Mouse (Mus musculus): ENCODE measurements around the gene Paqr7. TPM values are rescaled to one million over a fixed set of nuclear protein-coding genes. Genes with fewer than 3 reads are reported as not detected.
A peak's percentile ranks its signal among the peaks of the same experiment; 100 is the strongest.
"Not testable (repeated sequence)": the region's sequence is repeated elsewhere in the genome, so short reads cannot be mapped to it uniquely, and the experiment has no call there.

The Paqr7 gene
- total and polyA plus RNA-seq, 3 experiments: 0.43 to 2.7 (median 0.89) TPM

GRCm38 (mm10) chr4:134495546-134495923, 962 bp upstream of the Paqr7 start:
- dilution Hi-C loops (cut with MboI; ENCODE audit: extremely low pct_ligation_motif_present, extremely low pct_unique_long_range_greater_than_20kb, low sequenced_read_pairs): no loop called here
- peaks cover 52% of the 10 kb centered on the region for H3K27me3 ChIP-seq (replicated peaks)
- no peak overlapping the region for H3K27ac ChIP-seq (ENCODE audit: insufficient read depth, low read depth)

GRCm38 (mm10) chr4:134497223-134497622, 726 bp downstream of the Paqr7 start:
- DNase-seq (ENCODE audit: extremely low read depth): no peak
- Histone ChIP-seq H3K36me3 (replicated peaks in 1 of 2; ENCODE audit: control insufficient read depth in 1 of 2, insufficient read depth in 1 of 2, low read length in 1 of 2) (no peaks in the 10 kb centered on the region), H3K27me3 (replicated peaks) (peaks cover 50% of the 10 kb centered on the region), H3K27ac (ENCODE audit: insufficient read depth, low read depth) (no peak overlapping the region), H3K79me2 (replicated peaks; ENCODE audit: control insufficient read depth, extremely low read depth, insufficient read depth, poor library complexity, severe bottlenecking) (no peaks in the 10 kb centered on the region), H3K9ac (ENCODE audit: insufficient read depth, low read depth) (0 out of 2 replicates have a peak overlapping the region, but pooled peaks have one; percentile 18), H3K4me1 (ENCODE audit: control insufficient read depth in 1 of 2, insufficient read depth in 2 of 2) (peaks cover 4 to 7% of the 10 kb centered on the region in 2 experiments), H3K4me3 (replicated peaks in 1 of 3; ENCODE audit: low read depth in 2 of 3, low read length in 2 of 3, poor library complexity in 1 of 3) (peak overlapping the region; percentile 28 to 66 (median 35)), H3K4me2 (ENCODE audit: insufficient read depth, low read depth, poor library complexity, severe bottlenecking) (peak overlapping the region; percentile 52), H3K9me3 (replicated peaks; ENCODE audit: low read length) (no peaks in the 10 kb centered on the region)
- TF ChIP-seq IRF4 (IDR thresholded peaks at IDR 0.05; ENCODE audit: low read depth, low read length) (no peak), SIN3A (IDR thresholded peaks at IDR 0.05; ENCODE audit: low read length) (0 out of 2 replicates have a peak, but pooled peaks have one; percentile 0)
- in situ Hi-C loops (cut with MboI; ENCODE audit: low pct_ligation_motif_present, low pct_unique_long_range_greater_than_20kb, low sequenced_read_pairs): loop anchor here (25.0 kb wide), 1 partner anchor 235 kb away; the partner anchor contains the start of gene Grrp1
- dilution Hi-C loops (cut with MboI; ENCODE audit: extremely low pct_ligation_motif_present, extremely low pct_unique_long_range_greater_than_20kb, low sequenced_read_pairs): no loop called here

More at GRCm38 (mm10) chr4:134495546-134495923, 962 bp upstream of the Paqr7 start:
- no peak overlapping the region for H3K9ac ChIP-seq (ENCODE audit: insufficient read depth, low read depth)
- peaks cover 4 to 7% of the 10 kb centered on the region in 2 experiments for H3K4me1 ChIP-seq (ENCODE audit: control insufficient read depth in 1 of 2, insufficient read depth in 2 of 2)
- no peak for TF ChIP-seq MAX (IDR thresholded peaks at IDR 0.05; ENCODE audit: low read length)
- no peak for TF ChIP-seq CTCF (conservative IDR thresholded peaks at IDR 0.05 in 1 of 2, IDR thresholded peaks at IDR 0.05 in 1 of 2; ENCODE audit: low read depth in 2 of 2, low read length in 2 of 2)
- TF ChIP-seq POLR2A (IDR thresholded peaks at IDR 0.05; ENCODE audit: low read depth, low read length): no peak
- no peak for TF ChIP-seq ZC3H11A (IDR thresholded peaks at IDR 0.05; ENCODE audit: low read depth, low read length)
- no peak for TF ChIP-seq TBP (conservative IDR thresholded peaks at IDR 0.05; ENCODE audit: low read depth, low read length)
- no peak for TF ChIP-seq TCF12 (IDR thresholded peaks at IDR 0.05; ENCODE audit: low read depth, low read length)
- no peaks in the 10 kb centered on the region for H3K36me3 ChIP-seq (replicated peaks in 1 of 2; ENCODE audit: control insufficient read depth in 1 of 2, insufficient read depth in 1 of 2, low read length in 1 of 2)
- no peaks in the 10 kb centered on the region for H3K79me2 ChIP-seq (replicated peaks; ENCODE audit: control insufficient read depth, extremely low read depth, insufficient read depth, poor library complexity, severe bottlenecking)
- peaks cover 6% of the 10 kb centered on the region for H3K9me3 ChIP-seq (replicated peaks; ENCODE audit: low read length)
- in situ Hi-C loops (cut with MboI; ENCODE audit: low pct_ligation_motif_present, low pct_unique_long_range_greater_than_20kb, low sequenced_read_pairs): loop anchor here (25.0 kb wide), 1 partner anchor 233 kb away; the partner anchor contains the start of gene Grrp1
- no peak overlapping the region for H3K4me3 ChIP-seq (replicated peaks in 1 of 3; ENCODE audit: low read depth in 2 of 3, low read length in 2 of 3, poor library complexity in 1 of 3)
- DNase-seq (ENCODE audit: extremely low read depth): no peak
- no peak overlapping the region for H3K4me2 ChIP-seq (ENCODE audit: insufficient read depth, low read depth, poor library complexity, severe bottlenecking)

GRCm38 (mm10) chr4:134497986-134498731, 1.7 kb downstream of the Paqr7 start:
- no peak for DNase-seq (ENCODE audit: extremely low read depth)
- H3K4me1 ChIP-seq (ENCODE audit: control insufficient read depth in 1 of 2, insufficient read depth in 2 of 2): peaks cover 4 to 7% of the 10 kb centered on the region in 2 experiments
- H3K9me3 ChIP-seq (replicated peaks; ENCODE audit: low read length): no peaks in the 10 kb centered on the region
- no peaks in the 10 kb centered on the region for H3K36me3 ChIP-seq (replicated peaks in 1 of 2; ENCODE audit: control insufficient read depth in 1 of 2, insufficient read depth in 1 of 2, low read length in 1 of 2)
- H3K4me2 ChIP-seq (ENCODE audit: insufficient read depth, low read depth, poor library complexity, severe bottlenecking): no peak overlapping the region
- H3K9ac ChIP-seq (ENCODE audit: insufficient read depth, low read depth): no peak overlapping the region
- H3K27ac ChIP-seq (ENCODE audit: insufficient read depth, low read depth): no peak overlapping the region
- TF ChIP-seq IRF4 (IDR thresholded peaks at IDR 0.05; ENCODE audit: low read depth, low read length): no peak
- no peak for TF ChIP-seq RAD21 (IDR thresholded peaks at IDR 0.05; ENCODE audit: low read depth, low read length)
- no peak for TF ChIP-seq ZNF384 (IDR thresholded peaks at IDR 0.05; ENCODE audit: low read depth, low read length)
- in situ Hi-C loops (cut with MboI; ENCODE audit: low pct_ligation_motif_present, low pct_unique_long_range_greater_than_20kb, low sequenced_read_pairs) (loop anchor here (25.0 kb wide), 1 partner anchor 236 kb away; the partner anchor contains the start of gene Grrp1), dilution Hi-C loops (cut with MboI; ENCODE audit: extremely low pct_ligation_motif_present, extremely low pct_unique_long_range_greater_than_20kb, low sequenced_read_pairs) (no loop called here)
- no peaks in the 10 kb centered on the region for H3K79me2 ChIP-seq (replicated peaks; ENCODE audit: control insufficient read depth, extremely low read depth, insufficient read depth, poor library complexity, severe bottlenecking)
- peaks cover 44% of the 10 kb centered on the region for H3K27me3 ChIP-seq (replicated peaks)
- no peak overlapping the region for H3K4me3 ChIP-seq (replicated peaks in 1 of 3; ENCODE audit: low read depth in 2 of 3, low read length in 2 of 3, poor library complexity in 1 of 3)

- H3K9ac ChIP-seq (ENCODE audit: insufficient read depth, low read depth); H3K4me2 ChIP-seq (ENCODE audit: insufficient read depth, low read depth, poor library complexity, severe bottlenecking); H3K4me3 ChIP-seq (replicated peaks in 1 of 3; ENCODE audit: low read depth in 2 of 3, low read length in 2 of 3, poor library complexity in 1 of 3); DNase-seq (ENCODE audit: extremely low read depth); H3K36me3 ChIP-seq (replicated peaks in 1 of 2; ENCODE audit: control insufficient read depth in 1 of 2, insufficient read depth in 1 of 2, low read length in 1 of 2); H3K4me1 ChIP-seq (ENCODE audit: control insufficient read depth in 1 of 2, insufficient read depth in 2 of 2); H3K27ac ChIP-seq (ENCODE audit: insufficient read depth, low read depth); H3K79me2 ChIP-seq (replicated peaks; ENCODE audit: control insufficient read depth, extremely low read depth, insufficient read depth, poor library complexity, severe bottlenecking); H3K9me3 ChIP-seq (replicated peaks; ENCODE audit: low read length); dilution Hi-C loops (cut with MboI; ENCODE audit: extremely low pct_ligation_motif_present, extremely low pct_unique_long_range_greater_than_20kb, low sequenced_read_pairs): not testable (repeated sequence)
- peaks cover 38% of the 10 kb centered on the region for H3K27me3 ChIP-seq (replicated peaks)
- in situ Hi-C loops (cut with MboI; ENCODE audit: low pct_ligation_motif_present, low pct_unique_long_range_greater_than_20kb, low sequenced_read_pairs): loop anchor here (25.0 kb wide), 1 partner anchor 237 kb away; the partner anchor contains the start of gene Grrp1
Observed at GRCm38 (mm10) chr4:134498983-134499382, 2.5 kb downstream of the Paqr7 start.
